Mouse (Mus musculus): ENCODE results near the gene Vwa7. TPM values are rescaled to one million over a fixed set of nuclear protein-coding genes. Genes with fewer than 3 reads are reported as not detected.

Vwa7 gene
- polyA plus RNA-seq, 1 experiment: 0.26 TPM

GRCm38 (mm10) chr17:35060737-35061297, 44.4 kb downstream of the Vwa7 start:
- Histone ChIP-seq H3K27ac (ENCODE audit: insufficient read depth, low read length) (no peak overlapping the region), H3K4me3 (ENCODE audit: insufficient read depth, low read length) (no peak overlapping the region), H3K4me1 (ENCODE audit: control insufficient read depth, insufficient read depth, low read length) (0 out of 2 replicates have a peak, but pooled peaks cover 3% of the 10 kb centered on the region)
- TF ChIP-seq POLR2A (IDR thresholded peaks at IDR 0.05; ENCODE audit: low read depth, low read length): no peak
- TF ChIP-seq CTCF (IDR thresholded peaks at IDR 0.05; ENCODE audit: borderline replicate concordance, insufficient read depth, low read length): no peak

- Histone ChIP-seq H3K4me3 (ENCODE audit: insufficient read depth, low read length) (no peak overlapping the region), H3K27ac (ENCODE audit: insufficient read depth, low read length) (no peak overlapping the region), H3K4me1 (ENCODE audit: control insufficient read depth, insufficient read depth, low read length) (0 out of 2 replicates have a peak, but pooled peaks cover 3% of the 10 kb centered on the region)
- TF ChIP-seq POLR2A (IDR thresholded peaks at IDR 0.05; ENCODE audit: low read depth, low read length): no peak
- TF ChIP-seq CTCF (IDR thresholded peaks at IDR 0.05; ENCODE audit: borderline replicate concordance, insufficient read depth, low read length): no peak
These were observed 44.9 kb downstream of the Vwa7 start for GRCm38 (mm10) chr17:35061299-35061698.

- Histone ChIP-seq H3K4me3 (ENCODE audit: insufficient read depth, low read length) (no peak overlapping the region), H3K27ac (ENCODE audit: insufficient read depth, low read length) (no peak overlapping the region), H3K4me1 (ENCODE audit: control insufficient read depth, insufficient read depth, low read length) (no peaks in the 10 kb centered on the region)
- TF ChIP-seq CTCF (IDR thresholded peaks at IDR 0.05; ENCODE audit: borderline replicate concordance, insufficient read depth, low read length) (no peak), POLR2A (IDR thresholded peaks at IDR 0.05; ENCODE audit: low read depth, low read length) (no peak)
These were observed 47.1 kb downstream of the Vwa7 start for GRCm38 (mm10) chr17:35063466-35063865.

- no peak for TF ChIP-seq POLR2A (IDR thresholded peaks at IDR 0.05; ENCODE audit: low read depth, low read length)
- no peak for TF ChIP-seq CTCF (IDR thresholded peaks at IDR 0.05; ENCODE audit: borderline replicate concordance, insufficient read depth, low read length)
- H3K4me1 ChIP-seq (ENCODE audit: control insufficient read depth, insufficient read depth, low read length): no peaks in the 10 kb centered on the region
- no peak overlapping the region for H3K27ac ChIP-seq (ENCODE audit: insufficient read depth, low read length)
- H3K4me3 ChIP-seq (ENCODE audit: insufficient read depth, low read length): no peak overlapping the region
These were observed 48.0 kb downstream of the Vwa7 start for GRCm38 (mm10) chr17:35064378-35064877.

GRCm38 (mm10) chr17:35064951-35065947, 48.9 kb downstream of the Vwa7 start, which contains the start of gene Ly6g6c:
Ly6g6c (plus strand) TSS chr17:35065388.
- no peaks in the 10 kb centered on the region for H3K4me1 ChIP-seq (ENCODE audit: control insufficient read depth, insufficient read depth, low read length)
- no peak within 1 kb of the TSS for H3K27ac ChIP-seq (ENCODE audit: insufficient read depth, low read length)
- no peak within 1 kb of the TSS for H3K4me3 ChIP-seq (ENCODE audit: insufficient read depth, low read length)
- TF ChIP-seq CTCF (IDR thresholded peaks at IDR 0.05; ENCODE audit: borderline replicate concordance, insufficient read depth, low read length) (no peak), POLR2A (IDR thresholded peaks at IDR 0.05; ENCODE audit: low read depth, low read length) (no peak)

DNA sequence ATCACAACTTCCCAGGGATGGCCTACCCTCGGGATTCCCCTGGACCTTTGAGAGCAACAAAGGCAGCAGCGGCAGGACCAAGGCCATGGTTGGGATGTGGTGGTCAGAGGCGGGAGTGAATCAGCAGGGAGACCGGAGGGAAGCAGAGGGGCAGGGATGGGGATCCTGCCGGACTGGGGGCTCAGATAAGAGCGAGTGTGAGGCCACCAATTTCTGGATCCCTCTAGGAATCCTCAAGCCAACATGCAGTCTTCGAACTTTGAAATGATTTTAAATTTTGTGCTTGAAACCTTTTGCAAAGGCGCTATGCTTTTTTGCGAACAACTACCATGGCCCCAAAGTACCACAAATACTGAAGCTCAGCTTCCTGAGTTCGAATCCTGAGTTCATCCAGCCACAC, 49.7 kb downstream of the Vwa7 start, which contains the start of gene Mpig6b:
Mpig6b (minus strand) TSS at position 101 of the 400 bp plus-strand sequence.
- TF ChIP-seq POLR2A (IDR thresholded peaks at IDR 0.05; ENCODE audit: low read depth, low read length): no peak
- TF ChIP-seq CTCF (IDR thresholded peaks at IDR 0.05; ENCODE audit: borderline replicate concordance, insufficient read depth, low read length): no peak
- H3K4me1 ChIP-seq (ENCODE audit: control insufficient read depth, insufficient read depth, low read length): no peaks in the 10 kb centered on the region
- no peak within 1 kb of the TSS for H3K4me3 ChIP-seq (ENCODE audit: insufficient read depth, low read length)
- H3K27ac ChIP-seq (ENCODE audit: insufficient read depth, low read length): no peak within 1 kb of the TSS

DNA sequence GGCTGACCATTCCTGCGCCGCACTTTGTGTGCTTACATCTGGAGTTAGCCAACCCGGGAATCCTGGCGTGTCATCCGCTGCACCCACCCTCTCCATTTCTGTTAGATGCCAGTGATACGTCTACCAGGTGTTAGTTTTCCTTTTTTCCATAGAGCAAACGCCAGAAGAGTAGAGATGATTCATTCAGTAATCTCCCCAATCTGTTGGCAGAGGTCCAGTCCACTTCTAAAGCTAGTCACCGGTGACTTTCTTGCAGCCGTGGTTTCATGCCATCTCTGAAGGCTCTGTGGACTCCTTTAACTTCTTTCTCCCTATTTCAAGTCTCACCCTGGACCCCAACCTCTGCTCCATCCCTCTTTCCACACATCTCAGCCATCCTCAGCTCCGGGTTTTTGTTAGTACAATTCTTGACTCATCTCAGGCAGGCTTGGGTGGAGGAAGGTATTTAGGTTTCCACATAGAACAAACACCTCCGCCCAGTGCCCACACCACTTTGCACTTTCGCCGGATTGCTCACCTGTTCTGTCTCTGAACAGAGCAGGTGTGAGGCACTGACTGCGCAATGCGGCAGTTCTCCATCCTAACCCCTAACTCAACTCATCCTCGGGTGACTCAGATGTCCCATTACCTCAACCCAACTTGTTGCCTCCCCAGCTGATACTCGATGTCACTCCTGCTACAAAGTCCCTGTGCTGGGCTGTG, 52.0 kb downstream of the Vwa7 start:
- H3K27ac ChIP-seq (ENCODE audit: insufficient read depth, low read length): no peak overlapping the region

DNA sequence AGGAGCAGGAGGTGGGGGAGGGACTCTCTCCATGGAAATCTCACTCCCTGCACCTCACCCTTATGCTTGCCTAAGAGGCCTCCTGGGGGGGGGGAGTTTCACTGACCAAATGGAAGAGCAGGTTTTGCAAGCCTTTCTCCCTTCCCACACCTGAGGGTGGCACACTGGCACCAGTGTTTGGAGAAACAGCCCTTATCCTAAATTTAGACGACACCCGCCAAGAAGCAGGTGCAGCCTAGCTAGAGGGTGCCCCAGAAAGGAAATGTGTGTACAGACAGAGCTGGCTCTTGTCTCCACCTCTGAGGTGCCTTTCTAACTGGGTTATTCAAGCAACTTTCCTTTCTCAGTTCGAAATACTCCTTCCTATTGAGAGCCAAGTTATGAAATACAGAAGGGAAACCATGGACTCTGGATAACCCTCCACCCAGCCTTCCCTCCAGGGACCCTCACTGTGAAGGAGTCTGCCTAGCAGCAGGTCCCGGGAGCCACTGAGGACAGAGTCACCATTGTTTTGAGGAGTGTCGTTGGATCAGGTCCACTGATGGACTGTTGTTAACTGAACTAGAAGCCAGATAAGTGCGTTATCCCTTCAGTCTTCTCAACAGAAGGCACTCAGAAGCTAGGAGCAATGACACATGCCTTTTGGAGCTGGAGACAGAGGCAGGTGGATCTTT, 54.3 kb downstream of the Vwa7 start:
- Histone ChIP-seq H3K27ac (ENCODE audit: insufficient read depth, low read length) (no peak overlapping the region), H3K4me1 (ENCODE audit: control insufficient read depth, insufficient read depth, low read length) (no peaks in the 10 kb centered on the region), H3K4me3 (ENCODE audit: insufficient read depth, low read length) (no peak overlapping the region)
- TF ChIP-seq POLR2A (IDR thresholded peaks at IDR 0.05; ENCODE audit: low read depth, low read length) (no peak), CTCF (IDR thresholded peaks at IDR 0.05; ENCODE audit: borderline replicate concordance, insufficient read depth, low read length) (no peak)

More for the DNA sequence above, 52.0 kb downstream of the Vwa7 start:
- no peak for TF ChIP-seq CTCF (IDR thresholded peaks at IDR 0.05; ENCODE audit: borderline replicate concordance, insufficient read depth, low read length)
- TF ChIP-seq POLR2A (IDR thresholded peaks at IDR 0.05; ENCODE audit: low read depth, low read length): no peak
- H3K4me1 ChIP-seq (ENCODE audit: control insufficient read depth, insufficient read depth, low read length): no peaks in the 10 kb centered on the region
- H3K4me3 ChIP-seq (ENCODE audit: insufficient read depth, low read length): no peak overlapping the region

DNA sequence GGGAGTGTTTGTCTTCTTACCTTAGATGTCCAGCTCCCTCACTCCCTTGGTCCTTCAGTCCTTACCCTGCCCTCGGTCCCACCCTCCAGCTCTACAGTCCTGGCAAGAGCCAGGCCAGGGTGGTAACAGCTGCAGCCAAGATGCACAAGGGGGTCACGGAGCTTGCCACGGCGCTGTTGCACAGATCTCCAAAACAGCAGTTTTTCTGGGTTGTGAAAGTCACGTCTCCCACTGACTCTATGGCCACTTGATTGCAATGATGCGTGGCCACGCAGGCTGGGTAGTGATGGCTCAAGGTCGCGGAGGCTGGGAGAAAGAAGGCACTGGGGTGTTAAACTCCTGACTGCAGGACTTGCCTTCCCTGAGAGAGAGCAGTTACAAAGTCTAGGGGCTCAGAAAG, 55.1 kb downstream of the Vwa7 start:
- TF ChIP-seq POLR2A (IDR thresholded peaks at IDR 0.05; ENCODE audit: low read depth, low read length): no peak
- Histone ChIP-seq H3K27ac (ENCODE audit: insufficient read depth, low read length) (no peak overlapping the region), H3K4me1 (ENCODE audit: control insufficient read depth, insufficient read depth, low read length) (no peaks in the 10 kb centered on the region), H3K4me3 (ENCODE audit: insufficient read depth, low read length) (no peak overlapping the region)
